Mouse (Mus musculus): ENCODE results near the gene Zfp831. TPM values are rescaled to one million over a fixed set of nuclear protein-coding genes. Genes with fewer than 3 reads are reported as not detected.

Zfp831 gene
- polyA plus RNA-seq, 1 experiment = 0.34 TPM

DNA sequence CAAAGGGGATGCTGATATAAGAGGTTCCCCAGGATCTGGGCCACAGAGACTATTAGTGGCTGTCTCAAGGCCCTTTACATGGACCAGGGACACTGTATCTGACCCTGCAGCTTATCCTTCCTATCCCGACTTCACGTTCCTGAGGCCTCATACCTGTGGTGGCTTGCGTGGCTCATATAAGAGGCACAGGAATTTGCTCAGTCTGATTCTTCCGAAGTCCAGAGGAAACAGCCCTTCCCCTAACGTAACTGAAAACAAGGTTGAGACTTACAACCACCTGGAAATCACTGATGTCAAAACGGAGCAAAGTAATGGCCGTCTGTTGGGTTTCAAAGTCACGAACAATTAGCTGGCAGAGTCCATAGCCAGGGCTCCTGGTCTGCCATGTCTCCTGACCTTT lies 30.1 kb upstream of the Zfp831 start:
- DNase-seq = no peak
- Histone ChIP-seq H3K27ac (ENCODE audit: insufficient read depth, low read depth, low read length) (no peak overlapping the region), H3K4me1 (ENCODE audit: control insufficient read depth, insufficient read depth, low read length) (no peaks in the 10 kb centered on the region), H3K27me3 (replicated peaks; ENCODE audit: control insufficient read depth, insufficient read depth, low read length) (no peaks in the 10 kb centered on the region), H3K36me3 (ENCODE audit: control insufficient read depth, insufficient read depth, low read length) (no peaks in the 10 kb centered on the region), H3K4me3 (ENCODE audit: insufficient read depth, low read depth, low read length) (no peak overlapping the region)
- WGBS = 83% methylated on average over 8 of the region's 8 CpGs
- TF ChIP-seq POLR2A (IDR thresholded peaks at IDR 0.05; ENCODE audit: low read depth, low read length) (no peak), CTCF (conservative IDR thresholded peaks at IDR 0.05; ENCODE audit: insufficient read depth, insufficient read length, low read depth, low read length) (no peak)

DNA sequence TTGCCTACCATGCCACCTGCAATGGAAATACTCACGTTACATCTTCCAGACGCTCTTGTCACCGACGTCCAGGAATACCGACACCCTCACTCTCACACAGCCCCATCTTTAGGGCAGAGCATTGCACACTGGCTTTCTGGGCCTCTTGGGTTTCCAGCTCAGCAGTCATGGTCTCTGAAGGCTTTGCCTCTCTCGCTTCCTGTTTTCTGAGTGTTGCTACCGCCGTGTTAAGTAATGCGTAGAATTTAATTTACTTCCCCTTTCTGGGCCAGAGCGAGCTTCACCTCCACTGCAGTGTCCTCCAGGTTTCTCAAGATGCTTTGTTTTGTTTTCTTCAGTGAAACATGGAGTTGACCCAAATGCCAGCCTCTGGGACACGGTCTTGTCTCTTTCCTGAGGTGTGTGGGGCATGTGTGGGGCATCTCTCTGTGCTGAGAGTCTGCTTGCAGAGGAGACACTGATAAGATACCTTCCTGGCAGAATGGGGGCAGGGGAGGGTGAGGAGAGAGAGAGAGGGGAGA lies 29.4 kb upstream of the Zfp831 start:
- no peak overlapping the region for H3K4me3 ChIP-seq (ENCODE audit: insufficient read depth, low read depth, low read length)

DNA sequence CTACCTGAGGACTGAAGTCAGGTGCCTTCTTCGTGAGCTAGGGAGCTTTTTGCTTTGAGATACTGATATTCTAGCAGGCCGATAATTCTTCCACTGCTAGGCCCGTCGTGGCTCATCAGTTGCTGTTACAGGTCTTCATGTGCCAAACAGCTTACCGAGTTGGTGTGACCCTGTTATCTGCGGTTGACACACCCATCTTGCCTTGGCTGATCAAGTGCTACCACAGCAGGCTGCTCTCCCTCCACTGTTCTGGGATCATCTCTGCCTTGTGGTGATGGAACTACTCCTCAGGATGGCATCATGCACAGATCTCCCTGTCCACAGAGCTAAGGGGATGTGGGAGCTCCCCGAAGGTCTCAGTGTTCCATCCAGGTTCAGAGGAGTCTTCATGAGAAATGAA lies 21.5 kb upstream of the Zfp831 start:
- no peaks in the 10 kb centered on the region for H3K36me3 ChIP-seq (ENCODE audit: control insufficient read depth, insufficient read depth, low read length)
- no peak overlapping the region for H3K27ac ChIP-seq (ENCODE audit: insufficient read depth, low read depth, low read length)
- H3K4me3 ChIP-seq (ENCODE audit: insufficient read depth, low read depth, low read length) = no peak overlapping the region
- WGBS = 89% methylated on average over 7 of the region's 7 CpGs
- DNase-seq = no peak
- H3K27me3 ChIP-seq (replicated peaks; ENCODE audit: control insufficient read depth, insufficient read depth, low read length) = no peaks in the 10 kb centered on the region
- TF ChIP-seq POLR2A (IDR thresholded peaks at IDR 0.05; ENCODE audit: low read depth, low read length) (no peak), CTCF (conservative IDR thresholded peaks at IDR 0.05; ENCODE audit: insufficient read depth, insufficient read length, low read depth, low read length) (no peak)
- no peaks in the 10 kb centered on the region for H3K4me1 ChIP-seq (ENCODE audit: control insufficient read depth, insufficient read depth, low read length)

More for the DNA sequence above, 29.4 kb upstream of the Zfp831 start:
- Histone ChIP-seq H3K36me3 (ENCODE audit: control insufficient read depth, insufficient read depth, low read length) (no peaks in the 10 kb centered on the region), H3K4me1 (ENCODE audit: control insufficient read depth, insufficient read depth, low read length) (no peaks in the 10 kb centered on the region), H3K27ac (ENCODE audit: insufficient read depth, low read depth, low read length) (no peak overlapping the region), H3K27me3 (replicated peaks; ENCODE audit: control insufficient read depth, insufficient read depth, low read length) (no peaks in the 10 kb centered on the region)
- WGBS = 52% methylated on average over 11 of the region's 11 CpGs
- DNase-seq = no peak
- no peak for TF ChIP-seq CTCF (conservative IDR thresholded peaks at IDR 0.05; ENCODE audit: insufficient read depth, insufficient read length, low read depth, low read length)
- TF ChIP-seq POLR2A (IDR thresholded peaks at IDR 0.05; ENCODE audit: low read depth, low read length) = no peak

DNA sequence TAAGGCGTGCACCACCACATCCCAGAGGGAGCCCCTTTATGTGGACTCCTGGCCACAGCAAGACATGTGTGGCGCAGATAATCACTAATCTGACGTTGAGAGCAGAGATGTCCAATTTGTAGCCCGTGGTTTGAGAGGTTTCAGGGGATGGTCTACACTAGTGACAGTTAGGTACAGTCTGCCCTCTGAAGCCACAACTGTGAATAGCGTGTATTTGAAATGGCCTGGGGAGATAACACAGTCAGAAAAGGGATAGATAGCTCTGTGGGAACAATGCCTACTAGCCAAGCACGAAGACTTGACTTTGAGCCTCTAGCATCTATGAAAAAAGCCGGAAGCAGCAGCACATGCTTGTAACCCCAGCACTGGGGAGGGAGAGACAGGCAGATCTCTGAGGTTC lies 18.9 kb upstream of the Zfp831 start:
- no peak for TF ChIP-seq CTCF (conservative IDR thresholded peaks at IDR 0.05; ENCODE audit: insufficient read depth, insufficient read length, low read depth, low read length)
- WGBS = 88% methylated on average over 7 of the region's 7 CpGs
- H3K36me3 ChIP-seq (ENCODE audit: control insufficient read depth, insufficient read depth, low read length) = no peaks in the 10 kb centered on the region
- H3K4me3 ChIP-seq (ENCODE audit: insufficient read depth, low read depth, low read length) = no peak overlapping the region
- no peaks in the 10 kb centered on the region for H3K4me1 ChIP-seq (ENCODE audit: control insufficient read depth, insufficient read depth, low read length)
- DNase-seq = no peak
- H3K27me3 ChIP-seq (replicated peaks; ENCODE audit: control insufficient read depth, insufficient read depth, low read length) = no peaks in the 10 kb centered on the region
- no peak overlapping the region for H3K27ac ChIP-seq (ENCODE audit: insufficient read depth, low read depth, low read length)

DNA sequence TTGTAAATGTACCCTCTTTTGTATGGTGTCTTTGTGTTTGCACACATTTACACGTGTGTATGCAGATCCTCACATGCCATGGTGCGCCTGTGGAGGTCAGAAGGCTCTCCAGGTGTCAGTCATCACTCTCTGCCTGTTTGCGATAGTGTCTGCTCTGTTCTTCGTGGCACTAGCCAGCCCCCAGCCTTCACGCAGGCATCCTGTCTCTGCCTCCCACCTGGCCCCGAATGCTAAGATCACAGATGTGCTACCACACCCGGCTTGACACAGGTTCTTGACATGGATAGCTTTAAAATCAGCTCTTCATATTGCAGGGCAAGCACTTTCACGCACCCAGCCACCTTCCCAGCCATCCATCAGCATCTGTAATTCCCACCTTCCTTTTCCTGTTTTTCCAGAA lies 16.3 kb upstream of the Zfp831 start:
- DNase-seq = no peak
- Histone ChIP-seq H3K36me3 (ENCODE audit: control insufficient read depth, insufficient read depth, low read length) (no peaks in the 10 kb centered on the region), H3K27me3 (replicated peaks; ENCODE audit: control insufficient read depth, insufficient read depth, low read length) (no peaks in the 10 kb centered on the region), H3K4me1 (ENCODE audit: control insufficient read depth, insufficient read depth, low read length) (no peaks in the 10 kb centered on the region), H3K4me3 (ENCODE audit: insufficient read depth, low read depth, low read length) (no peak overlapping the region), H3K27ac (ENCODE audit: insufficient read depth, low read depth, low read length) (no peak overlapping the region)
- WGBS = 53% methylated on average over 8 of the region's 8 CpGs
- no peak for TF ChIP-seq POLR2A (IDR thresholded peaks at IDR 0.05; ENCODE audit: low read depth, low read length)
- no peak for TF ChIP-seq CTCF (conservative IDR thresholded peaks at IDR 0.05; ENCODE audit: insufficient read depth, insufficient read length, low read depth, low read length)

DNA sequence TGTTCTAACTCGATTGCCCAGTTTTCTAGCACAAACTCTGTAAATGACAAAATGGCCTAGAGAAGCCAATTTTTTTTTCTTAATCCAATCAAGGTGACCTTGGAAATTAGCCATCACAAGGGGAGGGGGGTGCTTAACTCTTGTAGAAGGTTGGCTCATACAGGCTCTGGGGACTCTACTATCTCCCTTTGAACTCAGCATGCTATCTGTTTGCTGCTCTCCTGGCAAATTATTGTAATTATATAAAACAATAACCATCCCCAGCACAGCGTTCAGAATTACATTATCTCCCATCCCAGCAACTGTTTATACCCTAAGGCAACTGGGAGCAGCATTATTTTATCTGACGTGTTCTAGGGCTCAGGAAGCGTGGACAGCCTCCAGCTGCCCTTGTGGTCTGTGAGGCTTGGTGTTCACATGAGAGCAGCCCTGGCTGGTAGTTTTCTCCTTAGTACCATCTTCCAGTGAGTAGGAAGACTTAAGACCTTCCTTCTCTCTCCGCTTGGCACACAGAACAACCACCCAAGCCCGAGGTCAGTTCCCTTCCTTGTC lies 14.0 kb upstream of the Zfp831 start:
- no peaks in the 10 kb centered on the region for H3K4me1 ChIP-seq (ENCODE audit: control insufficient read depth, insufficient read depth, low read length)
- no peaks in the 10 kb centered on the region for H3K27me3 ChIP-seq (replicated peaks; ENCODE audit: control insufficient read depth, insufficient read depth, low read length)
- TF ChIP-seq POLR2A (IDR thresholded peaks at IDR 0.05; ENCODE audit: low read depth, low read length) = no peak
- TF ChIP-seq CTCF (conservative IDR thresholded peaks at IDR 0.05; ENCODE audit: insufficient read depth, insufficient read length, low read depth, low read length) = no peak
- no peaks in the 10 kb centered on the region for H3K36me3 ChIP-seq (ENCODE audit: control insufficient read depth, insufficient read depth, low read length)
- no peak overlapping the region for H3K4me3 ChIP-seq (ENCODE audit: insufficient read depth, low read depth, low read length)
- WGBS = 67% methylated on average over 6 of the region's 6 CpGs
- no peak for DNase-seq
- no peak overlapping the region for H3K27ac ChIP-seq (ENCODE audit: insufficient read depth, low read depth, low read length)

DNA sequence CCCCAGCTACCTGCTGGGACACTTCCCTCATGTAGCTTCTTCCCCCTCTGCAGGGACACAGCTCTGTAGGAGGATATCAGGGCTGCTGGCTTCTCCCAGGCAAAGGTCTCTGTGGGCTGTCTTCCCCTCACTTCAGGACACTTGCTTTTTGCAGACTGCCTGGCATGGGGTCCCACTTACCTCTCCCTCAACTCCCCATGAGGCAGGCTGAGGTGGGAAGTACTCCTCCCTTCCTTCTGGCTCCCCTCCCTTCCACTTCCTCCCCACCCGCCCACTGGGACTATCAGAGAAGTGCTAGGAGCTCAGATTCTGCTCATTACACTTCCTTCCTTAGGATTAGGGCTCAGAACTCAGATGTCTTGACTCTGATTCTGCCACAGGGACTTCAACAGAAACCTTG lies 6.6 kb upstream of the Zfp831 start:
- TF ChIP-seq POLR2A (IDR thresholded peaks at IDR 0.05; ENCODE audit: low read depth, low read length) (no peak), CTCF (conservative IDR thresholded peaks at IDR 0.05; ENCODE audit: insufficient read depth, insufficient read length, low read depth, low read length) (no peak)
- 40% methylated on average over 1 of the region's 1 CpGs for WGBS
- peak; percentile 27 for DNase-seq

More for the DNA sequence above, 6.6 kb upstream of the Zfp831 start:
- no peaks in the 10 kb centered on the region for H3K36me3 ChIP-seq (ENCODE audit: control insufficient read depth, insufficient read depth, low read length)
- no peaks in the 10 kb centered on the region for H3K27me3 ChIP-seq (replicated peaks; ENCODE audit: control insufficient read depth, insufficient read depth, low read length)
- no peak overlapping the region for H3K4me3 ChIP-seq (ENCODE audit: insufficient read depth, low read depth, low read length)
- no peak overlapping the region for H3K27ac ChIP-seq (ENCODE audit: insufficient read depth, low read depth, low read length)
- H3K4me1 ChIP-seq (ENCODE audit: control insufficient read depth, insufficient read depth, low read length) = no peaks in the 10 kb centered on the region

Data from kidney, adult 2 months (tissue).